Mouse (Mus musculus): ENCODE data around the gene Cd302. TPM values are rescaled to one million over a fixed set of nuclear protein-coding genes. Genes with fewer than 3 reads are reported as not detected.

Gene Cd302
- total RNA-seq (2023), result 1.3 TPM

DNA sequence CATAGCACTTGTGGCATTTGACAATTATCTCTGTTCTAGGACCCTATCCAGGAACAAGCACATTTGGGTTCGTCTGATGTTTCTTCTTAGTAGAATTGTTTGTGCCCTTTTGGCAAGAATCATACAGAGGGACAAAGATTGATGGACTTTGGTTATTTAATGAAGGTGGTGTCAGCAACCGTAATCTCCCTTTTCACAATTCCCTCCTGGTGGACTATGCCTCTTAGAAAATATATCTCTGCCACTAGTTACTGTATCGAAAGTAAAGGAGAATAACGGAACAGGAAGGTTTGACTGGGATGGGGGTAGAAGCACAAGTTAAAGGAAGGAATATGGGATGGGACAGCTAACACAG lies at the start of gene Cd302:
TSS of gene Cd302 (minus strand) at position 22 of the 355 bp plus-strand sequence.

DNA sequence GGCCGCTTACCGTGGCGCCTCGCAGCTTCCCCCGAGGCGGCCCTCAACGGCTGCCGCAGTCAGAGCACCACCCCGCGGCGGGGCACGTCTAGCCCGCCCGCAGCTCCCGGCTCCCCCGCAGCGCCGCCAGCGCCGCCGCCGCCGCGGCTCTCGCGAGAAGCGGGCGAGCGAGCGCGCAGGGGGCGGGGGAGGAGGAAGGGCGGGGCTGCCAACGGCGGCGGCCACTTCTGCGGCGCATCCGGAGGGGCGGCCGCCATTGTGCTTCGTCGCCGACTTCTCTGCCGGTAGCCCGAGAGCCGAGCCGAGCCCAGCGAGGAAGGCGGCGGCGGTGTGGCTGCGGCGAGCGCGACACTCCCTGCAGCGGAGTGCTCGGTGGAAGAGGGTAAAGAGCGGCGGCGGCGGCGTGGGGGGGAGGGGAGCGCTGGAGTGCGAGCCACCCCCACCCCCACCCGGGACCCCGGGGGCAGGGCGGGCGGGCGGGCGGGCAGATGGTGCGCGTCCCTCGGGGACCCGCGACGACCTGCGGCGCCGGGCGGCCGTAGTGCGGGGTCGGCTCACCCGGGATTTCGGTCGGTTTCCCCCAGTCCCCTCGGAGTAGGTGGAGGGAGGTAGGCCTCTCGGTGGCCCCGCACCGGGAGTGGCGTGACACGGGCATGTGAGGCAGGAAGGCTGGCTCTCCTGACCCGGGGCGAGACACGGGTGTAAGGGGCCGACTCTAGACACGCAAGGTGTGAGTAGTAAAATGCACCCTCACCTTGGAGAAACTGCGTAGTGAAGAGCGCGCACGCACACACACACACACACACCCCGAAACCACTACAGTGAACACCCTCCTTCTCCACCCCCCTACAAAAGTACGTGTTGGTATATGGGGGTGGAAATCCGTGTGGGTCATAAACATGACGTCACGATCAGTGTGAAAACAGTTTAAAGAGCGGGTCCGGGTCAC lies 74.3 kb downstream of the Cd302 start, which contains the start of the genes Baz2b and March7:
TSS of gene Baz2b (minus strand) at position 137 of the 949 bp plus-strand sequence.
TSS of gene March7 (plus strand) at position 185 of the 949 bp plus-strand sequence.

Other genes starting within 250 kb of the Cd302 start
- 115 TPM for gene Baz2b, start 74.6 kb downstream of the Cd302 start, total RNA-seq (2023)
- 281 TPM for gene March7, start 74.6 kb downstream of the Cd302 start, total RNA-seq (2023)
- gene Ly75, start 98.8 kb upstream of the Cd302 start, total RNA-seq (2023), result 22.0 TPM

Measured in CD4-positive naive resting alpha-beta T cell, adult 57 days (primary cell).